Mouse (Mus musculus): ENCODE data around the gene Sptan1.

DNA sequence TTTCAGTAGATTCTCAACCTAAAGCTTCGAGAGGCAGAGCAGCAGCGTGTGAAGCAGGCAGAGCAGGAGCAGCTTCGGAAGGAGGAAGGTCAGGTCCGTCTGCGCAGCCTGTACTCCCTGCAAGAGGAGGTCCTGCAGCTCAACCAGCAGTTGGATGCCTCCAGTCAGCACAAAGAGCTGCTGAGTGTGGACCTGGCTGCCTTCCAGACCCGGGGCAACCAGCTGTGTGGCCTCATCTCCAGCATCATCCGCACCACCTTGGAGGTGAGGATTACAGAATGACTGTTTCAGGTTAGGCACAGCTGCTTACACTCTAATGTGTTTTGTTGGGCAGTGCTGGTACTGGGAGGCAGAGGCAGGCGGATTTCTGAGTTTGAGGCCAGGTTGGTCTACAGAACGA is 25.3 kb upstream of the Sptan1 start:
- TF ChIP-seq CTCF (IDR thresholded peaks at IDR 0.05; ENCODE audit: low read depth) = no peak
- no peak for TF ChIP-seq EP300 (IDR thresholded peaks at IDR 0.05; ENCODE audit: low read depth)
